Mouse (Mus musculus) activated CD4-positive, CD25-positive, alpha-beta regulatory T cell (primary cell): ENCODE results near the gene Olfr802. TPM values are rescaled to one million over a fixed set of nuclear protein-coding genes. Genes with fewer than 3 reads are reported as not detected.

Source experiments
- polyA plus RNA-seq, 2 experiments: library from polyadenylated mRNA; unstranded; fragments of 100-300 nt; shearing (Covaris generic); gene quantifications; one replicate each; pipeline ENCODE4 v1.2.1; 2017

The Olfr802 gene
- not detected for polyA plus RNA-seq

DNA sequence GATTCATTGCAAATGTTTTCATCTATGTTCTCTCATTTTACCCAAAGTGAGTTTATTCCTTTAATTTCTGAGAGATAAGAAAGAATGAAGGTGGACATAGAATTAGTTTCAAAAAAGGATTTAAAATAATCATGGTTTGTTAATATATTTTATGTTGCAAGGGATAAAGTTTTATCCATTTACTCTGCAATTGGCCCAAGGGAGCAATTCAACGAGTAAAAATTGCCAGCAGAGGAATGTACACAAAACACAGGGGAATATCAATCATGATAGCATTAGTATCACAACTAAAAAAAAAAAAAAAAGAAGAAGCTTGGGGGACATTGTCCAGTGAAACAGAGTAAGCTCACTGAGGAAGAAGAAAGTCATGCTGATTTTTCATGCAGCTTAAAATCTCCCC is at the start of gene Olfr802:
Olfr802 (minus strand) TSS at position 101 of the 400 bp plus-strand sequence.

DNA sequence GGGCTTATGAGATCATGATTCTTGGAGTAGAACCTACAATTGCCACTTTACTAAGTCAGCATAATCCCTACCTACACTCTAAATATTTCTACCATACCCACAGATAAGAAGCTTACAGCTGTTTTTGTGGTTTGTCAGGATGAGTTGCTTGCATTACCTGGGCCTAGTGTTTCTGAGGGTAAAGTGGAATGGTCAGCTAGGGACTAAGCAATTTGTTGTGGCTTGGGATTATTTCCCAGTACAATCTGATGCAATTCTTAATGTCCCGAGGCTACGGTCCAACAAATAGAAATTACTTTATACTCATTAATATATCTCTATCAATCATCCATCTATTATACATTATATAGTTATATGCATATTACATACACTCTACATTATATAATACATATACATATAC is 41.3 kb upstream of the Olfr802 start, which contains the start of gene Olfr805:
Olfr805 (minus strand) TSS at position 101 of the 400 bp plus-strand sequence.

DNA sequence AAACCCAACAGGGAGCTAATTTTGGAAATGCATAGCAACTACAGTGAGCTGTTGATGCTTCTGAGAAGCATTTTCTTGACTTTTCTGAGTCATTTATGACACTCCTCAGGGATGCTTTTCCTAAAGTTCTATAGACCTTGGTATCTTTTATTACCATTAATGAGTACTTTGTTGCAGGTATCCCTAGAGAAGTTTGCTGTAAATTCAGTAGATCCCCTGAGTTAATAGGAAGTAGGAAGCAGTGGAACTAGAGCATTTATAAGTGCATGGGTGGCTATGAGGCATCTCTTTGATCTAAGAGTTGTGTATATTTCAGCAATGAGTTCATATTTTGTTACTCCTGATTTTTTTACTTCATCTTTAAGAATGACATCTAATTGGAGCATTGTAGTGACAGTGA is 14.9 kb upstream of the Olfr802 start, which contains the start of gene Olfr804:
Olfr804 (plus strand) TSS at position 301 of the 400 bp plus-strand sequence.

DNA sequence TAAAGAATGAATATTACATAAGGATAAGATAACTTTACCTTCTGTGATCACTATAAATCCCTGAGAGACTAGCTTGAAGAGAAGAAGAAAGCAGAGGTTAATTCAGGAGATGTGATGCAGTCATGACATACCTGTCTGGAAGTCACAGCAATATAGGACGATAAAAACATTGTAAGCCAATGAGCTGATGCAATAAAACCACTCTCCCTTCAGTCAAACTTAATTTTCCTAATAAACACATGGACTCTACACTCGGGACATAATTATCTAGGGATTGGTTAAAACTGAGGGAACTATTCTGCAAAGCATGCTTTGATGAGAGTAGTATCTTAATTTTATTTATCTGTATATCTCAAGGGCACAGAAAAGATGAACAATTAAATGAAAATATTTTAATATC is 6.2 kb upstream of the Olfr802 start, which contains the start of gene Olfr803:
Olfr803 (minus strand) TSS at position 101 of the 400 bp plus-strand sequence.

DNA sequence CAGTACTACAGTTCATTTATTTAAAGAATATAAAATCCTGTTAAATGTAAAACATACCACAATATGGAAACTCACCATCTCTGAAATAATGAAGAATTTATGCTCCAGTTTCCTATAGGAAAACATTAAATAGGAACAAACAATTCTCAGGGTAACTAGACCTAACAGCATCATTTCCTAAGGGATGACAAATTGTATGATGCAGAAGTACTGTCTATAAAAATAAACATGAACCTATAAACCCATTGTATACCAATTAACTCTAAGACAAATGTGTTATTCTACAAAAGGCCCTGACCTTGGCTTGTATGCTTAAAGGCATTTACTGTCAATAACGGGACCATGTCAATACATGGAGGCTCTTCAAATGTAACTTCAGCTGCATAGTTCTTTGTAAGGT is 14.2 kb downstream of the Olfr802 start, which contains the start of gene Olfr801:
Olfr801 (minus strand) TSS at position 101 of the 400 bp plus-strand sequence.

DNA sequence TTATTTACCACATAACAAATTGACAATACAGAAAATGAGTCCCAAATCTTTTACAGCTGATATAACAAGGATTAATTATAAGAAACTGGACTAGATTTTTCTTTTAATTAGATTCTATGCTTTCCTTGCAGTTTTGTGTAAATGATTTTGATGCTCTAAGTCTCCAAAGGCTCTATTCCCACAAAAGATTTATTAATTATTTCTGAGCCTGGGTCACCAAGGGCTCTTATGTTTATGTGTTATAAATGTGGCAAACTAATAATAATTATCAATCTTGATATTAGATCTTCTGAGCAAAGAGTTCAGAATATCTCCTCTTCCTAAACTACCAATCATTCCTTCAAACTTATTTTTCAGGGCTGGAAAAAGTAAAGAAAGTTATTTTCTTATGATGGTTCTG is 30.6 kb downstream of the Olfr802 start, which contains the start of gene Olfr800:
Olfr800 (plus strand) TSS at position 301 of the 400 bp plus-strand sequence.

DNA sequence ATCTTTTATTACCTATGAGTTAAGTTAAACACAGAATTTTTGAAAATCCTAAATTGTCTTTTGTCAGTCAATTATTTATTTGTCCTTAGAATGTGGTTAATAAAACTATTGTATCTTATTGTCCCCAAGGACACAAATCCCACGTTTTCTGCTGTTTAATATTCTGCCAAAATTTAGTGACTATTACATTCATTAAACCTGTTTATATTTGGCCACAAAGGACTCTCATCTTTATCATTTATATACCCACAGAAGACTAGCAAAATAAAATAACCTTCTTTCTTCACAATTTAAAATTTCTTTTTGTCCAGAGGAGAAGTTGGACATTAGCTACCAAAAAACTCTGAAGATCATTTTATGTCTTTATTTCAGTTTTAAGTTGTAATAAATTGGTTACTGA is 50.8 kb downstream of the Olfr802 start, which contains the start of gene Olfr799:
Olfr799 (plus strand) TSS at position 301 of the 400 bp plus-strand sequence.

DNA sequence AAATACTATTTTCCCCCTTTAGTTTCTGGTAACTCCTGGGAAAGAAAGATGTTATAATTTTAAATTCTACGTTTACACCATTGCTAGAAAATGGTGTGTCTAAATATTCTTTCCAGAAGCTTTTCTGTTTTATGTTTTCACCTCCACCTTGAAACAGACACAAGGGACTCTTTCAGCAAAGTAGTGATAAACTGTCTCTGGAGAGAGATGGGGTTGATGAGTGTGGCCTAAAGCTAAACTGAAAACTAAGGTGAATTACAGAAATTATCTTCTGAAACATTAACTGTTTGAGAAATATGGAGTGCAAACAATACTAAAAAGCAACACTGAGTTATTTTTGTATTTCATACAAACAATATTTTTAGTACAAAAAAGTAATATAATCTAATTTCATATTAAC is 60.1 kb downstream of the Olfr802 start, which contains the start of gene Olfr798:
Olfr798 (minus strand) TSS at position 101 of the 400 bp plus-strand sequence.

Other genes starting within 250 kb of the Olfr802 start
- under 1 TPM in 1 of 2 experiments, not detected in 1; 0.23 TPM for gene Olfr787, start 226.3 kb downstream of the Olfr802 start, polyA plus RNA-seq
- gene Olfr788, start 217.2 kb downstream of the Olfr802 start, polyA plus RNA-seq = under 1 TPM in 1 of 2 experiments, not detected in 1; 0.12 TPM
- gene Olfr789, start 203.4 kb downstream of the Olfr802 start, polyA plus RNA-seq = not detected
- gene Olfr790, start 189.7 kb downstream of the Olfr802 start, polyA plus RNA-seq = not detected
- not detected for gene Olfr791, start 166.4 kb downstream of the Olfr802 start, polyA plus RNA-seq
- gene Olfr792, start 149.0 kb downstream of the Olfr802 start, polyA plus RNA-seq = under 1 TPM in 1 of 2 experiments, not detected in 1; 0.15 TPM
- gene Olfr794, start 120.5 kb downstream of the Olfr802 start, polyA plus RNA-seq = not detected
- gene Olfr796, start 75.6 kb downstream of the Olfr802 start, polyA plus RNA-seq = under 1 TPM in 1 of 2 experiments, not detected in 1; 0.07 TPM
- gene Olfr798, start 60.2 kb downstream of the Olfr802 start, polyA plus RNA-seq = not detected
- gene Olfr799, start 50.7 kb downstream of the Olfr802 start, polyA plus RNA-seq = under 1 TPM in 1 of 2 experiments, not detected in 1; 0.18 TPM
- gene Olfr800, start 30.5 kb downstream of the Olfr802 start, polyA plus RNA-seq = not detected
- under 1 TPM in 1 of 2 experiments, not detected in 1; 0.30 TPM for gene Olfr801, start 14.3 kb downstream of the Olfr802 start, polyA plus RNA-seq
- gene Olfr803, start 6.1 kb upstream of the Olfr802 start, polyA plus RNA-seq = not detected
- not detected for gene Olfr804, start 15.0 kb upstream of the Olfr802 start, polyA plus RNA-seq
- gene Olfr805, start 41.2 kb upstream of the Olfr802 start, polyA plus RNA-seq = not detected
- gene Olfr806, start 53.8 kb upstream of the Olfr802 start, polyA plus RNA-seq = not detected
- gene Olfr807, start 69.6 kb upstream of the Olfr802 start, polyA plus RNA-seq = not detected
- not detected for gene Olfr808, start 77.3 kb upstream of the Olfr802 start, polyA plus RNA-seq
- gene Olfr809, start 86.5 kb upstream of the Olfr802 start, polyA plus RNA-seq = not detected
- not detected for gene Olfr810, start 106.7 kb upstream of the Olfr802 start, polyA plus RNA-seq
- not detected for gene Olfr811, start 116.2 kb upstream of the Olfr802 start, polyA plus RNA-seq
- gene Olfr812, start 157.9 kb upstream of the Olfr802 start, polyA plus RNA-seq = under 1 TPM; 0.17 to 0.42 TPM
- gene Olfr813, start 167.2 kb upstream of the Olfr802 start, polyA plus RNA-seq = not detected
- under 1 TPM in 1 of 2 experiments, not detected in 1; 0.04 TPM for gene Olfr814, start 191.7 kb upstream of the Olfr802 start, polyA plus RNA-seq
- under 1 TPM in 1 of 2 experiments, not detected in 1; 0.27 TPM for gene Olfr815, start 217.7 kb upstream of the Olfr802 start, polyA plus RNA-seq
- under 1 TPM in 1 of 2 experiments, not detected in 1; 0.28 TPM for gene Olfr816, start 227.4 kb upstream of the Olfr802 start, polyA plus RNA-seq